Mouse (Mus musculus) midbrain, embryonic 10.5 days (tissue): ENCODE measurements around the gene Lrrc63. TPM values are rescaled to one million over a fixed set of nuclear protein-coding genes. Genes with fewer than 3 reads are reported as not detected.
"Not testable (repeated sequence)": the region's sequence is repeated elsewhere in the genome, so short reads cannot be mapped to it uniquely, and the experiment has no call there.

Source experiments
- DNase-seq: peaks from one replicate; pipeline ENCODE4 v3.0.0-alpha.2; 2017; ENCODE audit warnings: low spot score
- H3K27ac ChIP-seq: fragments of 300-500 bp; sonication (generic); replicated peaks from 2 replicates; pipeline ENCODE4 v1.5.1; 2016; ENCODE audit warnings: mild to moderate bottlenecking
- H3K27me3 ChIP-seq: fragments of 300-500 bp; sonication (generic); 2 replicates; pipeline ENCODE4 v1.6.1; 2016; ENCODE audit warnings: low read depth, mild to moderate bottlenecking; ENCODE audit not compliant: poor library complexity, severe bottlenecking
- H3K36me3 ChIP-seq: fragments of 300-500 bp; sonication (generic); 2 replicates; pipeline ENCODE4 v1.6.1; 2016; ENCODE audit warnings: mild to moderate bottlenecking, moderate library complexity
- H3K4me1 ChIP-seq: fragments of 300-500 bp; sonication (generic); 2 replicates; pipeline ENCODE4 v1.6.1; 2016
- H3K4me3 ChIP-seq: fragments of 300-500 bp; sonication (generic); 2 replicates; pipeline ENCODE4 v1.5.1; 2016; ENCODE audit warnings: mild to moderate bottlenecking, moderate library complexity
- H3K9me3 ChIP-seq: fragments of 300-500 bp; sonication (generic); replicated peaks from 2 replicates; pipeline ENCODE4 v1.6.1; 2016; ENCODE audit warnings: mild to moderate bottlenecking
- WGBS: fragments of 180-500 bp; shearing (Covaris S2); methylation state at CpG from one replicate; pipeline ENCODE4 v1.1.7; 2016; 5-methylcytosine and 5-hydroxymethylcytosine counted together
- polyA plus RNA-seq: library from polyadenylated mRNA; unstranded; fragments of >200 nt; fragmentation: Nextera tagmentation; extraction: Ambion mirVana; gene quantifications from 2 replicates; pipeline ENCODE4 v1.2.1, GENCODE M21; 2016

Gene Lrrc63
- polyA plus RNA-seq, 1 experiment from 2014 or later = 0.17 TPM

GRCm38 (mm10) chr14:75164345-75164744, 33.7 kb upstream of the Lrrc63 start:
- H3K9me3 ChIP-seq = no peaks in the 10 kb centered on the region
- 95% methylated on average over 9 of the region's 9 CpGs for WGBS
- H3K4me1 ChIP-seq = no peaks in the 10 kb centered on the region
- no peak overlapping the region for H3K27ac ChIP-seq
- DNase-seq = no peak
- H3K4me3 ChIP-seq = no peak overlapping the region
- no peaks in the 10 kb centered on the region for H3K36me3 ChIP-seq
- H3K27me3 ChIP-seq = no peaks in the 10 kb centered on the region

- H3K4me1 ChIP-seq = no peaks in the 10 kb centered on the region
- 89% methylated on average over 8 of the region's 8 CpGs for whole genome bisulfite sequencing
- no peak for DNase-seq
- H3K4me3 ChIP-seq = no peak overlapping the region
- H3K9me3 ChIP-seq = no peaks in the 10 kb centered on the region
- H3K27me3 ChIP-seq = no peaks in the 10 kb centered on the region
- H3K36me3 ChIP-seq = no peaks in the 10 kb centered on the region
- H3K27ac ChIP-seq = no peak overlapping the region
These were observed 33.2 kb upstream of the Lrrc63 start for GRCm38 (mm10) chr14:75163866-75164265.

GRCm38 (mm10) chr14:75159375-75159774, 28.7 kb upstream of the Lrrc63 start:
- WGBS = 93% methylated on average over 2 of the region's 2 CpGs
- no peaks in the 10 kb centered on the region for H3K36me3 ChIP-seq
- H3K4me1 ChIP-seq = no peaks in the 10 kb centered on the region
- DNase-seq = no peak
- H3K4me3 ChIP-seq = no peak overlapping the region
- no peaks in the 10 kb centered on the region for H3K27me3 ChIP-seq
- H3K9me3 ChIP-seq = no peaks in the 10 kb centered on the region
- no peak overlapping the region for H3K27ac ChIP-seq

- Histone ChIP-seq H3K27ac (no peak overlapping the region), H3K27me3 (no peaks in the 10 kb centered on the region), H3K36me3 (no peaks in the 10 kb centered on the region), H3K4me1 (no peaks in the 10 kb centered on the region), H3K9me3 (no peaks in the 10 kb centered on the region), H3K4me3 (no peak overlapping the region)
- 81% methylated on average over 8 of the region's 8 CpGs for WGBS
- DNase-seq = no peak
These were observed 23.8 kb upstream of the Lrrc63 start for GRCm38 (mm10) chr14:75154481-75154880.

- WGBS = 84% methylated on average over 3 of the region's 3 CpGs
- Histone ChIP-seq H3K9me3 (no peaks in the 10 kb centered on the region), H3K4me1 (no peaks in the 10 kb centered on the region), H3K27me3 (no peaks in the 10 kb centered on the region), H3K36me3 (no peaks in the 10 kb centered on the region), H3K27ac (no peak overlapping the region), H3K4me3 (no peak overlapping the region)
- no peak for DNase-seq
These were observed 20.5 kb upstream of the Lrrc63 start for GRCm38 (mm10) chr14:75151146-75151545.

GRCm38 (mm10) chr14:75150653-75151052, 20.0 kb upstream of the Lrrc63 start:
- Histone ChIP-seq H3K27ac (no peak overlapping the region), H3K9me3 (no peaks in the 10 kb centered on the region), H3K4me3 (no peak overlapping the region), H3K4me1 (no peaks in the 10 kb centered on the region), H3K36me3 (no peaks in the 10 kb centered on the region), H3K27me3 (no peaks in the 10 kb centered on the region)
- no peak for DNase-seq
- 76% methylated on average over 2 of the region's 2 CpGs for WGBS

DNA sequence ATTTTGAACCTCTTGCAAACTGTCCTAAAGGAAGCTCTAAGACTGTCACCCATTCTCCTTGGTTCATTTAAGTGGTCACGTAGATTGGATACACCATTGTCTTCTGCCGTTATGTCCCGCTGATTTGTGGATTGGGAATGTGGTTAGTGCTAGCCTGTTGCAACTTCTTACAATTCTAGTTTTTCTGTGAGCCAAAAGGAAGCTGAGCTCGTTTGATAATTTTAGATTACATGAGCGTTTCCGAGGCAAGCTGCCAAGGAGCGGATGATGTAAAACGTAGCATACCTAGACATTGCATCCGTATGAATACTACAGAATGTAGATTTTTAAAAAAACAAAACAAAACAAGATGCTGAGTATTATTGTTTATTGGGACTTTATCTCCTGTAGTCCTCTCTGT, 17.5 kb upstream of the Lrrc63 start:
- Histone ChIP-seq H3K9me3 (no peaks in the 10 kb centered on the region), H3K36me3 (no peaks in the 10 kb centered on the region), H3K4me3 (no peak overlapping the region), H3K27me3 (no peaks in the 10 kb centered on the region), H3K4me1 (no peaks in the 10 kb centered on the region), H3K27ac (no peak overlapping the region)
- 84% methylated on average over 9 of the region's 9 CpGs for WGBS
- DNase-seq = no peak

GRCm38 (mm10) chr14:75147706-75148105, 17.0 kb upstream of the Lrrc63 start:
- not testable (repeated sequence) for H3K4me3 ChIP-seq, H3K36me3 ChIP-seq, H3K4me1 ChIP-seq, H3K27ac ChIP-seq, DNase-seq, H3K9me3 ChIP-seq, H3K27me3 ChIP-seq
- WGBS = 82% methylated on average over 2 of the region's 2 CpGs

DNA sequence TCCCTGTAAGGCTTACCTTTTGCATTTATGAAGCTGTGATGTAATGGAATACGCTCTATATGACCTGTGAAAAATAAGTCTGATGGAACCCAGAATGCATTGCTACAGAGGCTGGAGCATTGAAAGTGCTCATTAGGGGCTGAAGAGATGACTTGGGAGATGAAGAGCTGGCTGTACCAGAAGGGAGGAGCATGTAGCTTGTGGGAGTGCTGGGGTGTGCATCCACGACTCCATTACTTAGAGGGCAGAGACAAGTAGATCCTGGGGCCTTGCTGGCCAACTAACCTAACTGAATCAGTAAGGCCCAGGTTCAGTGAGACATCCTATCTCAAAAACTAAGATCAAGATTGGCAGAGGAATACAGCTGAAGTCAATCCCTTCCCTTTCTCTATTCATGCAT, 8.5 kb upstream of the Lrrc63 start:
- H3K27ac ChIP-seq = no peak overlapping the region
- no peaks in the 10 kb centered on the region for H3K9me3 ChIP-seq
- no peaks in the 10 kb centered on the region for H3K27me3 ChIP-seq
- DNase-seq = no peak
- H3K4me1 ChIP-seq = no peaks in the 10 kb centered on the region
- H3K36me3 ChIP-seq = no peaks in the 10 kb centered on the region
- 83% methylated on average over 2 of the region's 2 CpGs for WGBS
- H3K4me3 ChIP-seq = no peak overlapping the region

- no peak overlapping the region for H3K27ac ChIP-seq
- no peaks in the 10 kb centered on the region for H3K9me3 ChIP-seq
- no peaks in the 10 kb centered on the region for H3K36me3 ChIP-seq
- H3K27me3 ChIP-seq = no peaks in the 10 kb centered on the region
- H3K4me3 ChIP-seq = no peak overlapping the region
- H3K4me1 ChIP-seq = no peaks in the 10 kb centered on the region
- 86% methylated on average over 10 of the region's 10 CpGs for WGBS
- DNase-seq = no peak
These were observed 7.8 kb upstream of the Lrrc63 start for GRCm38 (mm10) chr14:75138503-75138902.

- WGBS = 84% methylated on average over 25 of the region's 25 CpGs
- Histone ChIP-seq H3K9me3 (no peaks in the 10 kb centered on the region), H3K27me3 (peaks cover 17% of the 10 kb centered on the region), H3K4me1 (peaks cover 2% of the 10 kb centered on the region; the same call in 1 of the 2 replicates), H3K4me3 (no peak overlapping the region), H3K27ac (no peak overlapping the region), H3K36me3 (no peaks in the 10 kb centered on the region)
- DNase-seq = no peak
These were observed 5.7 kb upstream of the Lrrc63 start for GRCm38 (mm10) chr14:75136119-75136966.

DNA sequence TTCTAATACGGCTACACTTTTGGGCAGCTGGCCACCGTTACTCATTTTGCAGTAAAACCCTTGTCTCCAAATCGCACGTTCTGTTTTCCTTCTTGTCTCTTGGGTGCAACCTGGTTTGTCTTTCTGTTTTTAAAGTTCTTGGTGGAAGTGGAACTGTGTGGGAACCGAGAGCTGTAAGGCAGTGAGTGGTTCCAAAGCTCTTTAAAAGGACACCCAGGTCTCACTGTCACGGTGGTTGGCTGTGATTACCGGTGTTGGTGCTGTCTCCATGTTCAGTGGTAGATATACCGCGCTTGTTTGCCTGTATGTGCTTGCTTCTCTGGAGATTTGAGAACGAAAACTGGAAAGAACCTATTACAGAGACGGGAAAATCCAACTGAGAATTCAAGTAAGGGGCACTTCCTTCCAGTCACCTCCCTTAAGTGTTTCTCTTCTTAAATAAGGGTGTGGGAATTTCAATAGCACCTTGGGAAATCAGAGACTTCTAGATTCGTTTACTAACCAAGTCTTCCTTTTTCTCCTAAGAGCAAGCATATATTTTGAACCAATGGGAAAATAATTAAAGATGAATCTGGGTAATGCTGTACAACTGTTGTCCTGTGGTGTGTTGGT, 749 bp upstream of the Lrrc63 start:
- no peaks in the 10 kb centered on the region for H3K36me3 ChIP-seq
- WGBS = 6% methylated on average over 12 of the region's 12 CpGs
- H3K27me3 ChIP-seq = peaks cover 21% of the 10 kb centered on the region
- no peaks in the 10 kb centered on the region for H3K9me3 ChIP-seq
- no peak overlapping the region for H3K27ac ChIP-seq
- no peak for DNase-seq
- H3K4me1 ChIP-seq = peaks cover 15% of the 10 kb centered on the region
- H3K4me3 ChIP-seq = peak overlapping the region; percentile 73

- Histone ChIP-seq H3K27ac (no peak overlapping the region), H3K4me1 (no peaks in the 10 kb centered on the region), H3K9me3 (no peaks in the 10 kb centered on the region), H3K4me3 (no peak overlapping the region), H3K36me3 (no peaks in the 10 kb centered on the region), H3K27me3 (no peaks in the 10 kb centered on the region)
- 90% methylated on average over 8 of the region's 8 CpGs for WGBS
- DNase-seq = no peak
These were observed 9.0 kb downstream of the Lrrc63 start for GRCm38 (mm10) chr14:75121658-75122057.
